Mouse (Mus musculus) c-Kit-positive CD71-positive TER-119-positive erythroid progenitor cells, embryonic 14.5 days (primary cell): ENCODE results near the gene Adgrd1.

Source experiments
- DNase-seq: peaks from one replicate; pipeline ENCODE4 v3.0.0-alpha.2; 2013; ENCODE audit warnings: low spot score

The Adgrd1 gene

GRCm38 (mm10) chr5:129096511-129096910, at the start of gene Adgrd1:
Adgrd1 (plus strand) TSS chr5:129096750.
- DNase-seq: no peak

- no peak for DNase-seq
Observed at GRCm38 (mm10) chr5:129049372-129049771, 47.2 kb upstream of the Adgrd1 start.

GRCm38 (mm10) chr5:129051910-129052309, 44.6 kb upstream of the Adgrd1 start:
- DNase-seq: no peak

- DNase-seq: no peak
Observed at GRCm38 (mm10) chr5:129052636-129053355, 43.8 kb upstream of the Adgrd1 start.

- DNase-seq: no peak
Observed at GRCm38 (mm10) chr5:129054675-129055284, 41.8 kb upstream of the Adgrd1 start.

GRCm38 (mm10) chr5:129059116-129059515, 37.4 kb upstream of the Adgrd1 start:
- no peak for DNase-seq

- DNase-seq: no peak
Observed at GRCm38 (mm10) chr5:129061579-129061978, 35.0 kb upstream of the Adgrd1 start.

- DNase-seq: peak; percentile 67
Observed at GRCm38 (mm10) chr5:129063037-129063791, 33.3 kb upstream of the Adgrd1 start.

GRCm38 (mm10) chr5:129063792-129064087, 32.8 kb upstream of the Adgrd1 start:
- no peak for DNase-seq

GRCm38 (mm10) chr5:129064186-129064585, 32.4 kb upstream of the Adgrd1 start:
- DNase-seq: no peak

- DNase-seq: no peak
Observed at GRCm38 (mm10) chr5:129065301-129065700, 31.2 kb upstream of the Adgrd1 start.

- no peak for DNase-seq
Observed at GRCm38 (mm10) chr5:129065946-129066345, 30.6 kb upstream of the Adgrd1 start.

- DNase-seq: no peak
Observed at GRCm38 (mm10) chr5:129066541-129067230, 29.9 kb upstream of the Adgrd1 start.

- no peak for DNase-seq
Observed at GRCm38 (mm10) chr5:129067231-129067834, 29.2 kb upstream of the Adgrd1 start.

- DNase-seq: no peak
Observed at GRCm38 (mm10) chr5:129071761-129072280, 24.7 kb upstream of the Adgrd1 start.

- DNase-seq: no peak
Observed at GRCm38 (mm10) chr5:129073404-129073803, 23.1 kb upstream of the Adgrd1 start.

GRCm38 (mm10) chr5:129076098-129076497, 20.5 kb upstream of the Adgrd1 start:
- no peak for DNase-seq

GRCm38 (mm10) chr5:129077240-129077639, 19.3 kb upstream of the Adgrd1 start:
- no peak for DNase-seq

- DNase-seq: no peak
Observed at GRCm38 (mm10) chr5:129081521-129081920, 15.0 kb upstream of the Adgrd1 start.

- no peak for DNase-seq
Observed at GRCm38 (mm10) chr5:129085153-129085552, 11.4 kb upstream of the Adgrd1 start.

- DNase-seq: no peak
Observed at GRCm38 (mm10) chr5:129092345-129093065, 4.0 kb upstream of the Adgrd1 start.
